Mouse (Mus musculus) midbrain, embryonic 16.5 days (tissue): ENCODE measurements around the gene Gdf10. TPM values are rescaled to one million over a fixed set of nuclear protein-coding genes. Genes with fewer than 3 reads are reported as not detected.

Experiments
- ATAC-seq: fragments of 200-750 bp; cut with Nextera tagmentation; 2 replicates; pipeline ENCODE4 v1.8.0; 2017; ENCODE audit warnings: moderate TSS enrichment
- H3K27ac ChIP-seq: fragments of 300-500 bp; sonication (generic); 2 replicates; pipeline ENCODE4 v1.5.1; 2014; ENCODE audit warnings: mild to moderate bottlenecking, low read length, mixed read lengths
- H3K27me3 ChIP-seq: fragments of 300-500 bp; sonication (generic); 2 replicates; pipeline ENCODE4 v1.6.1; 2014; ENCODE audit warnings: low read depth, low read length, mixed read lengths; ENCODE audit not compliant: control insufficient read depth, insufficient read depth
- H3K36me3 ChIP-seq: fragments of 300-500 bp; sonication (generic); 2 replicates; pipeline ENCODE4 v1.6.1; 2014; ENCODE audit warnings: mild to moderate bottlenecking, low read length, moderate library complexity, mixed read lengths; ENCODE audit not compliant: control insufficient read depth, insufficient read depth
- H3K4me1 ChIP-seq: fragments of 300-500 bp; sonication (generic); 2 replicates; pipeline ENCODE4 v1.6.1; 2014; ENCODE audit warnings: mild to moderate bottlenecking, low read length, mixed read lengths; ENCODE audit not compliant: control insufficient read depth, insufficient read depth
- H3K4me2 ChIP-seq: fragments of 300-500 bp; sonication (generic); 2 replicates; pipeline ENCODE4 v1.6.1; 2014; ENCODE audit warnings: mild to moderate bottlenecking, low read length, mixed read lengths
- H3K4me3 ChIP-seq: fragments of 300-500 bp; sonication (generic); 2 replicates; pipeline ENCODE4 v1.5.1; 2014; ENCODE audit warnings: low read depth, mild to moderate bottlenecking, low read length, moderate library complexity, mixed read lengths
- H3K9ac ChIP-seq: fragments of 300-500 bp; sonication (generic); 2 replicates; pipeline ENCODE4 v1.6.1; 2014; ENCODE audit warnings: low read depth, low read length, mixed read lengths
- H3K9me3 ChIP-seq: fragments of 300-500 bp; sonication (generic); replicated peaks from 2 replicates; pipeline ENCODE4 v1.6.1; 2014; ENCODE audit warnings: mild to moderate bottlenecking, low read length, mixed read lengths; ENCODE audit not compliant: control insufficient read depth, poor library complexity, severe bottlenecking
- WGBS: fragments of 180-500 bp; shearing (Covaris S2); extraction: QIAGEN DNeasy Blood & Tissue Kit; methylation state at CpG from one replicate; pipeline ENCODE4 v1.1.7; 2014; 5-methylcytosine and 5-hydroxymethylcytosine counted together
- polyA plus RNA-seq: library from polyadenylated mRNA; unstranded; fragments of >200 nt; fragmentation: Nextera tagmentation; extraction: Ambion mirVana; gene quantifications from 2 replicates; pipeline ENCODE4 v1.2.1, GENCODE M21; 2015

Gdf10 gene
- polyA plus RNA-seq, 1 experiment from 2014 or later, result 4.4 TPM

GRCm38 (mm10) chr14:33956055-33956454 lies 32.7 kb downstream of the Gdf10 start:
- Histone ChIP-seq H3K4me1 (no peaks in the 10 kb centered on the region), H3K36me3 (no peaks in the 10 kb centered on the region), H3K4me3 (no peak overlapping the region), H3K27me3 (no peaks in the 10 kb centered on the region), H3K27ac (no peak overlapping the region), H3K9me3 (no peaks in the 10 kb centered on the region), H3K4me2 (no peak overlapping the region), H3K9ac (no peak overlapping the region)
- WGBS, result 83% methylated on average over 13 of the region's 13 CpGs
- no peak for ATAC-seq

GRCm38 (mm10) chr14:33958186-33958585 lies 34.8 kb downstream of the Gdf10 start:
- Histone ChIP-seq H3K9me3 (no peaks in the 10 kb centered on the region), H3K36me3 (no peaks in the 10 kb centered on the region), H3K27me3 (no peaks in the 10 kb centered on the region), H3K27ac (no peak overlapping the region), H3K9ac (no peak overlapping the region), H3K4me3 (no peak overlapping the region), H3K4me1 (no peaks in the 10 kb centered on the region), H3K4me2 (no peak overlapping the region)
- no peak for ATAC-seq
- 93% methylated on average over 4 of the region's 4 CpGs for WGBS

GRCm38 (mm10) chr14:33958841-33959240 lies 35.5 kb downstream of the Gdf10 start:
- 55% methylated on average over 3 of the region's 3 CpGs for WGBS
- no peaks in the 10 kb centered on the region for H3K4me1 ChIP-seq
- H3K9me3 ChIP-seq, result no peaks in the 10 kb centered on the region
- no peak overlapping the region for H3K9ac ChIP-seq
- H3K27me3 ChIP-seq, result no peaks in the 10 kb centered on the region
- H3K36me3 ChIP-seq, result no peaks in the 10 kb centered on the region
- no peak overlapping the region for H3K4me3 ChIP-seq
- ATAC-seq, result no peak
- H3K4me2 ChIP-seq, result no peak overlapping the region
- H3K27ac ChIP-seq, result no peak overlapping the region

- Histone ChIP-seq H3K4me3 (no peak overlapping the region), H3K36me3 (no peaks in the 10 kb centered on the region), H3K4me1 (no peaks in the 10 kb centered on the region), H3K4me2 (no peak overlapping the region), H3K9me3 (no peaks in the 10 kb centered on the region), H3K27ac (no peak overlapping the region), H3K27me3 (no peaks in the 10 kb centered on the region), H3K9ac (no peak overlapping the region)
- ATAC-seq, result no peak
- WGBS, result 16% methylated on average over 9 of the region's 9 CpGs
Observed at GRCm38 (mm10) chr14:33959341-33959740, 36.0 kb downstream of the Gdf10 start.

GRCm38 (mm10) chr14:33965675-33966074 lies 42.3 kb downstream of the Gdf10 start:
- no peaks in the 10 kb centered on the region for H3K4me1 ChIP-seq
- H3K27me3 ChIP-seq, result no peaks in the 10 kb centered on the region
- H3K27ac ChIP-seq, result no peak overlapping the region
- H3K4me3 ChIP-seq, result no peak overlapping the region
- no peak for ATAC-seq
- no peaks in the 10 kb centered on the region for H3K36me3 ChIP-seq
- 66% methylated on average over 7 of the region's 7 CpGs for WGBS
- no peak overlapping the region for H3K9ac ChIP-seq
- no peak overlapping the region for H3K4me2 ChIP-seq
- no peaks in the 10 kb centered on the region for H3K9me3 ChIP-seq

- H3K4me1 ChIP-seq, result peaks cover under 1% of the 10 kb centered on the region; the same call in 1 of the 2 replicates
- no peaks in the 10 kb centered on the region for H3K9me3 ChIP-seq
- H3K27ac ChIP-seq, result no peak overlapping the region
- no peaks in the 10 kb centered on the region for H3K27me3 ChIP-seq
- no peak overlapping the region for H3K9ac ChIP-seq
- 47% methylated on average over 7 of the region's 7 CpGs for WGBS
- no peaks in the 10 kb centered on the region for H3K36me3 ChIP-seq
- no peak overlapping the region for H3K4me3 ChIP-seq
- no peak for ATAC-seq
- H3K4me2 ChIP-seq, result no peak overlapping the region
Observed at GRCm38 (mm10) chr14:33972679-33973078, 49.3 kb downstream of the Gdf10 start.

GRCm38 (mm10) chr14:33974752-33975151 lies 51.4 kb downstream of the Gdf10 start:
- 57% methylated on average over 5 of the region's 5 CpGs for WGBS
- peaks cover 11% of the 10 kb centered on the region for H3K4me1 ChIP-seq
- no peak overlapping the region for H3K9ac ChIP-seq
- no peaks in the 10 kb centered on the region for H3K9me3 ChIP-seq
- H3K27ac ChIP-seq, result no peak overlapping the region
- no peak overlapping the region for H3K4me2 ChIP-seq
- no peaks in the 10 kb centered on the region for H3K27me3 ChIP-seq
- no peak overlapping the region for H3K4me3 ChIP-seq
- no peak for ATAC-seq
- H3K36me3 ChIP-seq, result no peaks in the 10 kb centered on the region

- Histone ChIP-seq H3K4me1 (peaks cover 11% of the 10 kb centered on the region), H3K27ac (no peak overlapping the region), H3K36me3 (no peaks in the 10 kb centered on the region), H3K4me3 (peak overlapping the region; percentile 42), H3K4me2 (peak overlapping the region; percentile 31; the same call in 1 of the 2 replicates), H3K9me3 (no peaks in the 10 kb centered on the region), H3K27me3 (no peaks in the 10 kb centered on the region), H3K9ac (peak overlapping the region; percentile 25; the same call in 1 of the 2 replicates)
- 28% methylated on average over 7 of the region's 7 CpGs for WGBS
- ATAC-seq, result peak; percentile 54; the same call in 1 of the 2 replicates
Observed at GRCm38 (mm10) chr14:33977748-33978147, 54.4 kb downstream of the Gdf10 start.

GRCm38 (mm10) chr14:33978604-33979059 lies 55.2 kb downstream of the Gdf10 start, which contains the start of gene Zfp488:
Gene Zfp488, minus strand, starts transcription at chr14:33978764.
- Histone ChIP-seq H3K4me2 (peak within 1 kb of the TSS; percentile 75), H3K4me1 (peaks cover 11% of the 10 kb centered on the region), H3K27me3 (no peaks in the 10 kb centered on the region), H3K4me3 (peak within 1 kb of the TSS; percentile 42), H3K9ac (peak within 1 kb of the TSS; percentile 58), H3K9me3 (no peaks in the 10 kb centered on the region), H3K36me3 (no peaks in the 10 kb centered on the region), H3K27ac (no peak within 1 kb of the TSS)
- WGBS, result 3% methylated on average over 25 of the region's 25 CpGs
- peak; percentile 79 for ATAC-seq
